Mouse (Mus musculus) heart, postnatal 0 days (tissue): Measurements from ENCODE around the gene Twf2.

Experiments
- CTCF ChIP-seq: IDR thresholded peaks from 2 replicates; pipeline ENCODE4 v1.5.1; 2016; ENCODE audit warnings: antibody characterized with exemption, control low read depth, low read depth
- EP300 ChIP-seq: IDR thresholded peaks from 2 replicates; pipeline ENCODE4 v1.6.1; 2016; ENCODE audit warnings: antibody characterized with exemption, low read depth

DNA sequence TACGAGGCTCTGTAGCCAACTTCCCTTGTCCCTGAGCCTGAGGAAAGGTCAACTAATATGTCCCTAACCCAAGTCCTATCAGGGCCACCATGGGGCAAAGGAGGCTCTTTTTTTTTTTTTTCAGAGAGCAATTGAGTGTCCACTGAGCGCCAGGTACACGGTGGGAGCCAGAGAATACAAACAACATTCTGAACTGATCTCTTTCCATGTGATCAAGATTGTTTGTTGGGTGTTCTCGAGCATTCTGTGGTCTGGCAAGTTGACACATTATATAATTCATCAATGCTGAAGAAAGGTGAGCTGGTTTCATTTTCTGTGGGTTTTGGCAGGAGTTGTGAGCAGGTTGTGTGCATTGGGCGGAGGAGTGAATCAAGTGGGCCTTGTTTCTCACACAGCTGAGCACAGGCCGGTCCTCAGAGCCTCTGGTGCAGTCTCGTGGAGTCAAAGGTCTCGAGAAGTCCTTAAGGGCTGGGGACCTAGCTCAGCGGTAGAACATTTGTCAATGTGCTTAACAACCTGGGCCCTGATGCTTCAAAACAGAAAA is 60.5 kb downstream of the Twf2 start:
- TF ChIP-seq CTCF, result no peak
- no peak for TF ChIP-seq EP300
